Mouse (Mus musculus) urinary bladder, postnatal 36 days (tissue): ENCODE measurements around the gene AI467606.
"Not testable (repeated sequence)": the region's sequence is repeated elsewhere in the genome, so short reads cannot be mapped to it uniquely, and the experiment has no call there.

Source experiments
- DNase-seq, 2 experiments: peaks; one replicate each; pipeline ENCODE4 v3.0.0; 2022; ENCODE audit warnings: low spot score in 2 of 2, mixed read lengths in 1 of 2

Gene AI467606

DNA sequence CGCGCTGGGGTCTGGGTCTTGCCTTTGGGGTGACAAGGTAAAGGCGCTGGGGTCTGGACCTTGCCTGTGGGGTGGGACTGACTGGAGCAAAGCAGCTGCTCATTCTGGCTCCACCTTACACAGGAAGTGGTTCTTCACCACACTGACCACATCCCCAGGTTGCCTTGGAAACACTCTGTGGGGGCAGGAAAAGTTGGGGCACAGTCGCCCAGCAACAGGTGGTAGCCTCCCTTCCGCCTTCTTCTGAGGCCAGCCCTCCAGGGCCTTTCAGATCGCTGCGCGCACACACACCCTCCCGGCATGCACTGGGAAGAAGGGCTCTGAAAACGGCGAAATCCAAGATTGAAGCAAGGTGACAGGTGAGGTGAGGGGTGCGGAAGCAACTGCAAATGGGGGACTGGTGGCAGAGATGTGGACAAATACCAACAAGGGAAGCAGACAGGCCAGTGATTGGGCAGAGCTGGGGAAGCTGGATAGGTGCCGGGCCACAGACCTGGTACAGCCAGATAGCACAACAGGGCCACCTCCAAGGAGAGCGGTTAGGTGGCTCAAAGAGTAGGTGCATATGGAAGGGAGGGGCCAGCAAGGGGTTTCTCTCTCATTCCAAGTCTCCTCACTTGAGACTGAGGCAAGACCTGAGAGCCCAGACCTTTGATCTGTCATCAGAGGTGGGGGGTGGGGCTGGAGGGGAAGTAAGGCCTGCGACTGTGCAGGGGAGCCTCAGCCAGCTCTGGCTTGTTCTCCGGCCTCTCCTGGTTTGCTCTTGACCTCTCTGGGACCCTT, at the start of gene AI467606:
AI467606 (plus strand) TSS at position 246 of the 783 bp plus-strand sequence.
- DNase-seq = peak; percentile 2 to 51

DNA sequence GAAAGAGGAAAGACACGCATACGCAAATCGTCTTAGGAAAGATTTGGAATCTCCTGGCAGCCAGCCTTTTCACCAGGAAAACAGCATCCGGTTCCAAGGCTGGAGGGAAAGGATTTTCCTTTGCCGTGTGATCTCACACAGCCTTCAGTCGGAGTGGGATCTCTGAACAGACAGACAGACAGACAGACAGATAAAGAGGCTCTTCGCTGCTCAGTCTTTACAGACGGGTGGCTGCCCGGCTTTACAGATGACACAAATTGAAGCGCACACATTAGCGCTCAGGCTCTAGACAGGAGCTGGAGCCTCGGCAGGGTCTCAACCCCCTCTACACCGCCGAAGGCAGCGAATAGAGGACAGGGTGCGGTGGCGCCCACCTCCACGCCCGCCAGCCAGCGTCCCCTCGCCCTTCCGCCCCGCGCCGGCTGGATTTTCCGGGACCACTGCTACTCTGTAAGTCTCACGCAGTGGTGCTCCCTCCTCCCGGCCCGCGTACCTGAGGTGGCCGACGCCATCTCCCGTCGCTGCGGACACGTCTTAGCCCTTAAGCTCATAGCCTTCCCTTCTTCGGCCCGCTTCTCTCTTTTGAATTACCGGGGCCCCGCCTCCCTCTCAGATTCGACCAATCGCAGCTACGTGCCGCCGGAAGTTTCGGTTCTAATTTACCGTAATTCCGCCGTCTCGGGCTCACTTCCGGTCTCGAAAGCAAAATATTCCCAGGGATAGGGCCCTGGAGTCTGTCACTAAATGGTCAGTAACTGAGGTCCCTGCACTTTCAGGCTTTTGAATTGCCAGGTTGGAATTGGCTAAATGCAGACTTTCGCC, 49.1 kb upstream of the AI467606 start, which contains the start of gene Kif22:
Kif22 (minus strand) TSS at position 621 of the 822 bp plus-strand sequence.
- peak; percentile 87 to 91 for DNase-seq

DNA sequence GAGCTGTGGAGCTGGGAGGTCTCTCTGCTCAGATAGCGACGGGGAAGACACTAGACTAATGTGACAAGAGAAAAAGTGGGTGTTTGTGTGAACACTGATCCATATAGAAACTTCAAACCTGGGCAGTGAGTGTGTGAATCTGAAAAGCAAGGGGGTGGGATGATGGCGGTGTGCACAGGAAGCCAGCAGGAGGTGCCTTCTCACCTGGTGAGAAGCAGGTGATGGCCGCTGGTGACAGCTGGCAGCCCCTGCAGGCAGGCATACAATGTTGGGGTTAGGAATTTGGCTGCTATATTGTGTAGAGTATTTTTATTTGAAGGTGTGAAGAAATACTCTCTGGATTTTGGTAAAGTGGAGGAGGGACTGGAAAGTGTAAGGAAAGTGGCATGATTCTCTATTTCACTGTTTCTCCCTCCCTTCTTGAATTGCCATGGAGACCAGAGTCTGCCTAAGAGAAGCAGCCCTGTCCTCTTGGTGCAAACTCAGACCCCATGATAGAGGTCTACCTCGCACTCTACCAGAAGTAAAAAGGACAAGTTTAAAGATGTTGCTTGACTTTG, 36.1 kb upstream of the AI467606 start:
- DNase-seq = no peak

DNA sequence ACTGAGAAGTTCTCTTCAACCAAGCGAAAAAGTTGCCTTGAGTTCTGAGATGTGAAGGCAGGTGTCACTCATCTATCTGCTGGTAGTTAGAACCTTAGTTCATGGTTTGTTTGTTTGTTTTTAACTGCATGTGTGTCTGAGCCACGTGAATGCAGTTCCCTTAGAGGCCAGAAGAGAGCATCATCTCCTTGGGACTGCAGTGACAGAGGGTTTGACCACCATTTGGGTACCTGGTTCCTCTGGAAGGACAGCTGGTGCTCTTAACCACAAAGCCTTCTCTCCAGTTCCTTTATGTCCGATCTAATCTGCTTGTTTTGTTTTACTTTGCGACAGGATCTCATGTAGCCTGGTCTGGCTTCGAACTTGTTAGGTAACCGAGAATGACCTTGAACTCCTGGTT, 25.6 kb upstream of the AI467606 start:
- DNase-seq = no peak

DNA sequence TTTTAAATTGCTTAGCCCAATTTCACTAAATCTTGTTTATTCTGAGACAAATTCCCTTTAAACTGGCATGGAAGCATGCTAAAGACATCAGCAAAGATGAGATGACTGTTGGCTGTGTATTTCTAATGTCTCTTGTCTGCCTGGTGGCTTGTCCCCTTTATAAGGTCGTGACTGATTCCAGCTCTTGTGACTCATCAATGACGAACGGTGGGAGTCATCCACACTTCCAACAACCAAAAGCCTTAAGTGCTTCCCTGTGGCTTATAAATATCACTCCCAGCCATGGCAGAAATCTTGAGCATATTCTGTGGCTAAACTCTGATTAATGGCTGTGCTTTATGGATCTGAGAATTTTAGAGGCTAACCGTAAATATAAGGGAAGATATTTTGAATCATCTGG, 24.8 kb upstream of the AI467606 start:
- DNase-seq = no peak

DNA sequence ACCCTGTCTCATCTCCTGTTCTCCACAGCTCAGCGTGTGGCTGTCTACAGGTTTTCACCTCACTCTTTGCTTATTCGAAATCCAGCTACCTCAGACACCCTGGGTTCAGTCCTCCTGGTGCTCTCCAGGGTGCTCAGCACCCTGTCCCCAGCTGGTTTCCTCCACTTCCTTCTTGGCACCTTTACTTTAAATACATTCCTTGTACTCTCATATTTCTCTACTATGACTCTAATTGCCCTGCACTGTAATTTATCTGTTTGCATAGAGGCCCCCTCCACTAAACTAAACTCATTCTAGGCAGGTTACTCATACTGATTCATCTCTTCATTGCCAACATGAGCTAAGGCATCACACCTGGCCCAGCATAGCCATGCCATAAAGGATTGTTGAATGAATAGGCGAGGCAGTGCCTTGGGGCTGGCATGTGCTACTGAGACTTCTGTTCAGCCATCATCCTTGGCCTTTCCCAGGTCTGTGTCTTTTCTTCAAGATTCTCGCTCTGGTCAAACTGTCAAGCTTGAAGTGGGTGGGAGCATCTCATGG, 20.2 kb upstream of the AI467606 start:
- no peak for DNase-seq

DNA sequence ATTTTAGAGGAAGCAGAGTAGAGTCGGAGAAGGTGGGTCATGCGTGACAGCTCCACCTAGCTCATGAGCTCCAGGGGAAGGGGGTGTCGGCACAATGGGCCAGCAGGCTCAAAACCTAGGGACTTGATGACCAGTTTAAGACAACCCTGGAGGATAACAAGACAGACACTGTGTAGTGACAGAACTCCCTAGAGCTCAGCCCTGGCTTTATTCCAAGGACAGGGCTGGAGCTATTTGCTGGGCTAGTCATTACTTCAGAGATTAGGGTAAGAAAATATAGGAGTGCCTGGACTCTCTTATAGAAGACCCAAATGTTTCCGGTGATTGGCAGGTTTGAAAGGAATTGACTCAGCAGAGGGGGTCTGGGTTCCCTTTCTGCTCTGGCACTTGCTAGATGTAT, 17.9 kb upstream of the AI467606 start:
- DNase-seq = no peak

DNA sequence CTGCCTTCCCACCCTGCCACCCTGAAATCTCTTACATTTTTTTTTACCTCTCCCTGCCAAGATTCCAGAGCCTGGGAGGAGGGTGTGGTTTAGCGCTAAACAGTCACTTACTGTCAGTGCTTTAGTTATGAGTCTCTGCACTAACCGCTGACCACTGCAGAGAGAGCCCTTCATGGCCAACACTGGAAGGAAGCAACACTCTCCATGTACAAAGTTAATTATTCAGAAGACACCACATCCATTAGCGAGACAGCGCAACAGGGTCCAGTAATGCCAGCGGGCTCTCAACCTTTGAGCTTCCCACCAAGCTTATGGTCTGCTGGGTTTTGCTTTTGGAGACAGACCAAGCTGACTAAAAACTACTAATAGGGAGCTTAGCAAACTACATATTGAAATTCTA, 15.0 kb upstream of the AI467606 start:
- DNase-seq = no peak

DNA sequence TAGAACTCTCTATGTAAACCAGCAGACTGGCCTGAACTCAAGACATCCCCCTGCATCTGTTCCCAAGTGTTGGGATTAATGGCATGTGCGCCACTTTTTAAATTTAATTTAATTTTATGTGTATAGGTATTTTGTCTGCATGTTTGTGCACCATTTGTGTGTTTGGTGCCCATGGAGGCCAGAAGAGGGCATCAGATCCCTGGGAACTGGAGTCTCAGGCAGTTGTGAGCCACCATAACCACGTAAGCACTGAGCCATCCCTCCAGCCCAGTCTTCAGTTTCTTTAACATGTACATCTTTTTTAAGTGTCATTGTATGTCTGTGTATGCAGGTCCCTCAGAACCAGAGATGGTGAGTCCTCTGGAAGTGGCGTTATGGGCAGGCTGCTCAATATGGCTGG, 13.5 kb upstream of the AI467606 start:
- no peak for DNase-seq

DNA sequence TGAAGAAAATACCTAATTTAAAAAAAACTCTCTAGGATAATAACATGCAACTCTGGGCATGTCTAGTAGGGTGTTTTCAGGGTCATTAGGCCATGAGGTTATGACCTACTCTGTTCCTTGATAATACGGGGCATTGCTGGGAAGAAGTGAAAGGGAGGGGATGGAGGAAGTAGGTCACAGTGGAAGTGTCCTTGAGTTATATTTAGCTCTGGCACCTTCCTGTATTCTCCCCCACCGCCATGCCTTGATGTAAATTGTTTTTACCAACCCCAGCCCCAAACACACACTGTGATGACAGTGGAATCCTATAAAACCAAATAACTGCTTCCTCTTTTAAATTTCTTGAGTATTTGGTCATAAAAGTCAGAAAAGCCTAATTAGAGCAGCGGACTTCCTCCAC, 11.1 kb upstream of the AI467606 start:
- DNase-seq = no peak

DNA sequence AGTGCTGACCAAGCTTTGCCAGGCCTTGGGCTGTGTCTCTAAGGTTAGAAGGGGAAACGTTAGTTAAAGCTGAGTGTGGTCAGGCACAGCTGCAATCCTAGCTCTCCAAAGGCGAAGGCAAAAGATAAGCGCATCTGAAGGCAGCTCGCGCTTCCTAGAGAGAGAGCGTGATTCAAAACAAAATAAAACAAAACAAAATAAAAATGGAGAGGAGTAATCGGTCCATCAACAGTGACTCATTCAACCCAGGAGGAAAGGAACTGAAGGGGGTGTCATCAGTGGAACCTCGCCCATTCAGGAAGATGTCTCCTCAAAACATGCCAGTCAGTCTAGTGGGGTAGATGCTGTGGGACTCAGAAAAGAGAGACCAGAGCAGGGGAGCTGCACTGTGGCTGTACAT, 8.9 kb upstream of the AI467606 start:
- no peak for DNase-seq

DNA sequence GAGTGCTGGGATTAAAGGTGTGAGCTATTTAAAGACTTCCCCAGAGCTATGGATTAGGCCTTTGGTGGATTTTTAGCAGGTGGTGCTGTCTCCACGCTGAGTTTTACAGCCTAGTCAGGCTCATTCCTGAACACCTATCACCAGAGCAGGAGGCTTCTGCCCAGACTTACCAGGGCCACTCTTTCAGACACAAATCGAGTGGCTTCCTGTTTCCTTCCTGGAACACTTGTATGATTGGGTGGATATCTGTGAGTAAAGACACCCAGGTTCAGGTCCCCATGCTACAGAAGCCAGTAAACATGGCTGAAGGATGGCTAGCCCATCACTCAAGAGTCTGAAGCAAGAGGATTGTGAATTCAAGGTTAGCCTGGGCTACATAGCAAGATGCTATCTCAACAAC, 8.2 kb upstream of the AI467606 start:
- DNase-seq = no peak

DNA sequence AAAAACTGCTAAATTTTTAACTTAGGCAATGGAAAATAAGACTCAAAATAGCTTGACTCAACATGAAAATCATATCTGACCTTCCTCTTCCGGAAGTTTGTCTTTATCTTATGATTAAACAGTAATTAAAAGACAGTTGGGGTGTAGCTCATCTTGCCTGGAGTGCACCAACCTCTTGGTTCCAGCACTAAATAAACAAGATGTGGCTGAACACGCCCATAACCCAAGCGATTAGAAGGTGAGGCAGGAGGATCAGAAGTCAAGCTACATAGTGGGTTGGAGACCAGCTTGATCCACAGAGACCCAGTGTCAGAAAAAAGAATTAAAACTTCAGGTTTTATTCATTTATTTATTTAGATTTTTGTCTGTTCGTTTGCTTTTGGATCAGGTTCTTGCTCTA, 7.5 kb upstream of the AI467606 start:
- no peak for DNase-seq

DNA sequence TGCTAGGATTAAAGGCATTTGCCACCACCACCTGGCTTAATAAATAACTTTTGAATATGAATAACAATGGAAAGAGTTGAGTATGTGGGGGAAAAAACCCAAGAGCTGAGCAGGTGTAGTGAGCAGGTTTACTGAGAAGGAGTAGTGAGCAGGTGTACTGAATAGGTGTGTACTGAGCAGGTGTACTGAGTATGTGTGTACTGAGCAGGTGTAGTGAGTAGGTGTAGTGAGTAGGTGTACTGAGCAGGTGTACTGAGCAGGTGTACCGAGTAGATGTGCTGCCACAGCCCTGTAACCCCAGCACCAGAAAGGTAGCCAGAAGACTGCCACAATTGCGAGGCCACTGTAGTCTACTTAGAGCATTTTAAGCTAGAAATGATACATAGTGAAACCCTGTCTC, 6.4 kb upstream of the AI467606 start:
- no peak for DNase-seq

DNA sequence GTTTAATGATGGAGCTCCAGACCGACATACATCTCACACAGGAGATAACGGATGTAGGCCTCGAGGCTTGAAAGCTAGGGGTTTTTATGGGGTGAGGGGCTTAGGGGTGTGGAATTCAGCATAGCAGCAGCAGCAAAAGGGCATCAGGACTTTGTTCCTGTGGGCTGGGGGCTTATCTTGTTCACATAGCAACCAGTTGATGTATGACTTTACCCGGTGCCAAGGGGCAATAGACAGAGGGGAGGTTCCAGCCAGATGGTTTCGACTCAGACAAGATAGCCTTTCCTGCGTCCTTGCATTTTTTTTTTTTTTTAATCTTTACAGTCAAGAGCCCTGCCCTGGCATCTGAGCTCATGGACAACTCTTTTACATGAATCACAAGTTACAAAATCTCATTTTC, 5.4 kb upstream of the AI467606 start:
- not testable (repeated sequence) for DNase-seq

DNA sequence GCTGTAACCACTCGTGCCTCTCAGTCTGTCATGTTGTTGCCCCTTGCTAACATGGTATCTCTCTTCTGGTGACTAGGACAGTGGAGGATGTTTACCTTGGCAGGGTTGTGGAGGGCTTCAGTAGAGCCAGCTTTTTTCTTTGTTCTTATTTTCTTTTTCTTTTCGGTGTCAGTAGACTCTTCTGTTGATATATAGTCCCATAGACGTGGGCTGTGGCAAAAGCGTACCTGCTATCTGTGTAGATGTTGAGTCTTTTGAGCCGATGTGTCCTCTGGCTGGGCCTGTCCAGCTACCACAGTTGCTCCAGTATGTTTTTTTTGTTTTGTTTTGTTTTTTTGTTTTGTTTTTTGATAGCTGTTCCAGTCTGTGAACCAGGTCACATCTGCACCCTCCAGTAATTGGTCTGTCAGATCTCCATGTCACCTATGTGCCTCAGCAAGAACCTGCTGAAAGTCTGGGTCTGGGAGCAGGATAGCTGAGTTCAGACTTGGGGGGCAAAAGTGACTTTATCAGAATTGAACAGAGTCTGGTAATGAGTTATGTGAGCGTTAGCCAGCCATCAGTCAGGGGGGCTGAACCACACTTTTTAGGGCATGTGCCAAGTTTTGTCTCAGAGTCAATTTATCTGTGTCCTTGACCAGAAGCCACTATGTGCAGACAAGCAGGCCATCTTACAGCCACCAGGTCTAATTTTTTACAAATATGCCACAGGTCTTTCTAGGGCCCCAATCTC, 3.7 kb upstream of the AI467606 start, which contains the start of gene Zg16:
Zg16 (minus strand) TSS at position 51 of the 733 bp plus-strand sequence.
- not testable (repeated sequence) for DNase-seq

DNA sequence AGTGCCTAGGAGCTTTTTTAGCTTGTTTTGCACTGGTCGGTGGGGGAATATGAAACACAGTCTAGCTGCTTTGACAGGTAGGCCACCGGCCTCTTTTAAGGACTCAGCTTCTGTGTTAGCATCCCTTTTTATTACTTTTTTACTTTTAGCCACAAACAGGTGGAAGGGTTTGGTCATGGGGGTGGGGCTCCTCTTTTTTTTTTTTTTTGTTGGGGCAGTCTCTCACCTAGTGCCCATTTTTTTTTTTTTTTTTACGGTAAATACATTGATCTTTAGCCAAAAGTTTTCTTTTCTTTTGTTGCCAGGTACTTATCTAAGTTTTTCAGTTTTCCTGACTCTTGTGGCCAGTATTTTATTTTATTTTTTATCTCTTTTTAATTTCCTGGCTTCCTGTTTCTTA, 3.1 kb upstream of the AI467606 start:
- no peak for DNase-seq

DNA sequence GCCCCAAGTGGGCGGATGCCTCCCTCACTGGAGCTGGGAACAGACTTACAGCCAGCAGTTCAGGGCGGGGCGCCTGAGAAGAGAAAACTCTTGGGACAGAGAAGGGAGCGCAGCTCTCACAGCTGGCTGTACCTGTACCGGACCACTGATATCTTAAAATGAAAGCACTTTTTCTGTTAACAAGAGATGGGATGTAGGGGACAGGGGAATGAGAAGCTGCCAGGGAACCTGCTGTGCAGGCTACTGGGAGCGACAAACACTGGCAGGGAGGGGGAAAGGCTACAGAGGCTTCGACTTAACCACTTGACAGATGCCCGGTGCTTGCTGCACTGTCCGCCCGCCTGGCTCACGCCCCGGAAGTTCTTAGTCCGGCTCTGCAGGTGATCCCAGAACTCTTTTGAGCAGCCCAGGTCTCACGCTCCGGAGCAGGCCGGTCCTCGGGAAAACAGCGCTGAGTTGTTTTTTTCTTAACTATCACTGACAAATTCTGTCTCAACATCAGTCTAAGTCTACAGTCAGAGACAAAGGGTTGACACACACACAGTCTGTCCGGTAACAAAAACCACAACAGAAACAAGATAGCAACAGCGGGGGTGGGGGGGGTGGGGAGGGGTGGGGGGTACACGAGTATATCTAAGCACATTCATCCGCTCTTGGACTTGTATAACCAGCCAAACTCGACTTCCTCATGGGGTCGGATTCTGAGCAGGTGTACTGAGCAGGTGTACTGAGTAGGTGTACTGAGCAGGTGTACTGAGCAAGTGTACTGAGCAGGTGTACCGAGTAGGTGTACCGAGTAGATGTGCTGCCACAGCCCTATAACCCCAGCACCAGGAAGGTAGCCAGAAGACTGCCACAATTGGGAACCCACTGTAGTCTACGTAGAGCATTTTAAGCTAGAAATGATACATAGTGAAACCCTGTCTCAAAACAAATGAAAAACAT, 2.0 kb upstream of the AI467606 start:
- DNase-seq = peak; percentile 5 to 22

DNA sequence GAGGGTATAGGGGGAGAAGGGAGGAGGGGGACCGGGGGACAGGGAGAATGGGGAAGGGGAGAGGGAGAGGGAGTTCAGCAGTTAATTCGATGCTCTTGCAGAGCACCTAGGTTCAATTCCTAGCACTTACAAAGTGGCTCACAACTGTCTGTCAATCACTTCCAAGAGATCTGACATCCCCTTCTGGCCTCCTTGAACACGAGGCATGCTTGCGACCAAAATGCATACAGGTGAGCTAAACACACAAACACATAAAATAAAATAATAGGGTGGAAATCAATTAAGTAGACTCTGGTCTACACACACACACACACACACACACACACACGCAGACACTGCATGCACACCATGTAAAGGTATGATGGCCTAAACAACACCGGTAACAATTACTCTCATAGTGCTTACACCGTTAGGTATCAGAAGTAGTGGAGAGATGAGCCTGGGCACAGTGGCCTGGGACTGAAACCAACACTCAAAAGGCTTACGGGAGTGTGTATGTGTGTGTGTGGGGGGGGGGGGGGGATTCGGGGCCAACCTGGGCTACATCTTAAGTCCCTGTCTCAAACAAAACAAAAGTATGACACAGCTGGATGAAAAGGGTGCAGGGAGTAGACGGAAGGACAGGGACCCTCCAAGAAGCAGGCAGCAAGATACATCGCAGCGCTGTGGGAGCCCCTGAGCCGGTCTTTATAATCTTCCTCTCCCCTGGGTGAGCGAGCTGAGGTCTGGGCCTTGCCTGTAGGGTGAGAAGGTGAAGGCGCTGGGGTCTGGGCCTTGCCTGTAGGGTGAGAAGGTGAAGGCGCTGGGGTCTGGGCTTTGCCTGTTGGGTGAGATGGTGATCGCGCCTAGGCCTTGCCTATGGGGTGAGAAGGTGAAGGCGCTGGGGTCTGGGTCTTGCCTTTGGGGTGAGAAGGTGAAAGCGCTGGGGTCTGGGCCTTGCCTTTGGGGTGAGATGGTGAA, 725 bp upstream of the AI467606 start:
- DNase-seq = no peak
